Mouse (Mus musculus) forebrain, embryonic 14.5 days (tissue): ENCODE measurements around the gene Arid3a. TPM values are rescaled to one million over a fixed set of nuclear protein-coding genes. Genes with fewer than 3 reads are reported as not detected.
A peak's percentile ranks its signal among the peaks of the same experiment; 100 is the strongest.
"Not testable (repeated sequence)": the region's sequence is repeated elsewhere in the genome, so short reads cannot be mapped to it uniquely, and the experiment has no call there.

Experiments
- ATAC-seq: fragments of 200-750 bp; cut with Nextera tagmentation; 2 replicates; pipeline ENCODE4 v1.8.0; 2017; ENCODE audit warnings: mild to moderate bottlenecking, moderate library complexity
- DNase-seq: peaks from one replicate; pipeline ENCODE4 v3.0.0-alpha.2; 2015; ENCODE audit warnings: low spot score
- H3K27ac ChIP-seq: fragments of 300-500 bp; sonication (generic); 2 replicates; pipeline ENCODE4 v1.5.1; 2014; ENCODE audit warnings: low read depth, mild to moderate bottlenecking, control low read depth, low read length, moderate library complexity
- H3K27me3 ChIP-seq: fragments of 300-500 bp; sonication (generic); replicated peaks from 2 replicates; pipeline ENCODE4 v1.6.1; 2014; ENCODE audit warnings: low read length, control low read depth, mixed read lengths; ENCODE audit not compliant: control insufficient read depth, insufficient read depth
- H3K36me3 ChIP-seq: fragments of 300-500 bp; sonication (generic); 2 replicates; pipeline ENCODE4 v1.6.1; 2014; ENCODE audit warnings: low read length, control low read depth; ENCODE audit not compliant: control insufficient read depth, insufficient read depth
- H3K4me1 ChIP-seq: fragments of 300-500 bp; sonication (generic); 2 replicates; pipeline ENCODE4 v1.6.1; 2014; ENCODE audit warnings: antibody characterized with exemption, low read length, control low read depth; ENCODE audit not compliant: control insufficient read depth, insufficient read depth
- H3K4me2 ChIP-seq: fragments of 300-500 bp; sonication (generic); 2 replicates; pipeline ENCODE4 v1.6.1; 2014; ENCODE audit warnings: mild to moderate bottlenecking, control low read depth, low read length
- H3K4me3 ChIP-seq: fragments of 300-500 bp; sonication (generic); 2 replicates; pipeline ENCODE4 v1.5.1; 2014; ENCODE audit warnings: low read depth, low read length, control low read depth
- H3K9ac ChIP-seq: fragments of 300-500 bp; sonication (generic); 2 replicates; pipeline ENCODE4 v1.6.1; 2014; ENCODE audit warnings: mild to moderate bottlenecking, low read length, control low read depth, moderate library complexity
- H3K9me3 ChIP-seq: fragments of 300-500 bp; sonication (generic); replicated peaks from 2 replicates; pipeline ENCODE4 v1.6.1; 2016; ENCODE audit warnings: low read length, control low read depth, mixed read lengths; ENCODE audit not compliant: control insufficient read depth
- WGBS: fragments of 180-500 bp; shearing (Covaris S2); extraction: QIAGEN DNeasy Blood & Tissue Kit; methylation state at CpG from one replicate; pipeline ENCODE4 v1.1.7; 2014; 5-methylcytosine and 5-hydroxymethylcytosine counted together
- polyA plus RNA-seq: library from polyadenylated mRNA; unstranded; fragments of >200 nt; fragmentation: Nextera tagmentation; extraction: Ambion mirVana; gene quantifications from 2 replicates; pipeline ENCODE4 v1.2.1, GENCODE M21; 2014

The Arid3a gene
- polyA plus RNA-seq, 1 experiment from 2014 or later: 1.1 TPM

GRCm38 (mm10) chr10:79946752-79947322 lies 20.0 kb downstream of the Arid3a start:
- H3K9me3 ChIP-seq: no peaks in the 10 kb centered on the region
- WGBS: 21% methylated on average over 7 of the region's 7 CpGs
- no peak overlapping the region for H3K4me3 ChIP-seq
- H3K36me3 ChIP-seq: peaks cover 27% of the 10 kb centered on the region
- H3K27me3 ChIP-seq: no peaks in the 10 kb centered on the region
- H3K27ac ChIP-seq: no peak overlapping the region
- H3K9ac ChIP-seq: no peak overlapping the region
- no peak overlapping the region for H3K4me2 ChIP-seq
- DNase-seq (no peak), ATAC-seq (no peak)
- H3K4me1 ChIP-seq: peaks cover 3% of the 10 kb centered on the region; the same call in 1 of the 2 replicates

- Histone ChIP-seq H3K27ac (no peak overlapping the region), H3K4me2 (no peak overlapping the region), H3K27me3 (no peaks in the 10 kb centered on the region), H3K4me3 (no peak overlapping the region), H3K36me3 (peaks cover 28% of the 10 kb centered on the region), H3K9ac (no peak overlapping the region), H3K9me3 (no peaks in the 10 kb centered on the region), H3K4me1 (peaks cover 3% of the 10 kb centered on the region; the same call in 1 of the 2 replicates)
- WGBS: 85% methylated on average over 6 of the region's 6 CpGs
- no peak for ATAC-seq
- DNase-seq: no peak
Observed at GRCm38 (mm10) chr10:79947502-79947901, 20.7 kb downstream of the Arid3a start.

DNA sequence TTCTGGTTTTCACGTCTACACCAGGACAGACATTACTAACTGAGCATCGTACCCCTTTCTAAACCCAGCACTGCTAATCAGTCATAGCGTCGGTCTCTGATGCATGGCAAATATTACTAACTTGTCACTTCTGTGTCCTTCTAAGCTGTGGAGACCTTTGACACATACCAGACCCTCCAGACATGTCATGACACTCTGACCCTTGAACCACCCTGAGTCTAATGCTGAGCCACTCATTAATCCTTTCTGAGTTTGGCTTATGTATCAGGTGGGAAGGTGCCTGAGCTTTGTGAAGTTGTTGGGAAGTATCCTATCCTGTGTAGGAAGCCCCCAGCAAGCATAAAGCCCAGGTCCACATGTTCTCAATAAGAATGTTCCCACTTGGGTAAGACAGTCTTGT lies 23.0 kb downstream of the Arid3a start:
- Histone ChIP-seq H3K27me3 (no peaks in the 10 kb centered on the region), H3K4me1 (peaks cover 3% of the 10 kb centered on the region; the same call in 1 of the 2 replicates), H3K4me3 (no peak overlapping the region), H3K9me3 (no peaks in the 10 kb centered on the region), H3K4me2 (no peak overlapping the region), H3K36me3 (peaks cover 38% of the 10 kb centered on the region), H3K27ac (no peak overlapping the region), H3K9ac (no peak overlapping the region)
- 96% methylated on average over 4 of the region's 4 CpGs for WGBS
- no peak for ATAC-seq
- DNase-seq: no peak

DNA sequence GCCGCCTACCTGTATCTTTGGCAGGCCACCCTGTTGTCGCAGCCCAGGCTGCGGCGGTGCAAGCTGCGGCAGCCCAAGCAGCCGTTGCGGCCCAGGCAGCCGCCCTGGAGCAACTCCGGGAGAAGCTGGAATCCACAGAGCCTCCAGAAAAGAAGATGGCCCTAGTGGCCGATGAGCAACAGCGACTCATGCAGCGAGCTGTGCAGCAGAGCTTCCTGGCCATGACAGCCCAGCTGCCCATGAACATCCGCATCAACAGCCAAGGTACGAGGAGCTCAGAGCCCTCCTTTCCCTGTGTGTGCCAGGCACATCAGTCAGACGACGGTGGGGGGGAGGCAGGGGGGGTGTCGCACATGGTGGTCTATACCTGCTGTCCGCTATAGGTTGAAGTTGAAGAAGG lies 23.8 kb downstream of the Arid3a start:
- peaks cover 38% of the 10 kb centered on the region for H3K36me3 ChIP-seq
- WGBS: 85% methylated on average over 18 of the region's 18 CpGs
- ATAC-seq (no peak), DNase-seq (no peak)
- H3K9ac ChIP-seq: no peak overlapping the region
- no peaks in the 10 kb centered on the region for H3K9me3 ChIP-seq
- H3K27ac ChIP-seq: no peak overlapping the region
- H3K4me1 ChIP-seq: peaks cover 3% of the 10 kb centered on the region; the same call in 1 of the 2 replicates
- no peaks in the 10 kb centered on the region for H3K27me3 ChIP-seq
- H3K4me2 ChIP-seq: no peak overlapping the region
- H3K4me3 ChIP-seq: no peak overlapping the region

GRCm38 (mm10) chr10:79953946-79954345 lies 27.1 kb downstream of the Arid3a start:
- Histone ChIP-seq H3K4me1 (no peaks in the 10 kb centered on the region), H3K9me3 (no peaks in the 10 kb centered on the region), H3K36me3 (peaks cover 37% of the 10 kb centered on the region), H3K27me3 (no peaks in the 10 kb centered on the region), H3K27ac (no peak overlapping the region), H3K4me2 (no peak overlapping the region), H3K4me3 (no peak overlapping the region), H3K9ac (no peak overlapping the region)
- no peak for ATAC-seq
- DNase-seq: no peak
- WGBS: 84% methylated on average over 6 of the region's 6 CpGs

DNA sequence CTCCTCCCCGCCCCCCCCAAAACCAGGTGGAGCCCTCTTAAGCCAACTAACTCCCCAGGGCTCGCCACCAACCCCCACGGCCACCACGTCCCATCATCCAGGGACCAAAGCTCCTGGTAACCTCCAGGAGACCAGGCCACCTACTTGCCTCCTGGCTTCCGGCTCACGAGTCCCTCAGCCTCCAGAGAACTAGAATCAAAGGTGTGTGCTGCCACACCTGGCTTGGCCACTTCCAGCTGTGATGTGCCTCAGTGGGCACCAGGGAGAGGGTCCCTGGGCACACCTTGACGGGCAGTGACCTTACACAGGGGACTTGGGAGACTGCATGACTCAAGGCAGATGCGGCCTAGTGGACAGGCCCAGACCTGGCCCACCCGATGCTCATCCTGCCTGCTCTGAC lies 28.8 kb downstream of the Arid3a start:
- no peak overlapping the region for H3K27ac ChIP-seq
- no peaks in the 10 kb centered on the region for H3K9me3 ChIP-seq
- H3K4me1 ChIP-seq: peaks cover 2% of the 10 kb centered on the region; the same call in 1 of the 2 replicates
- no peak overlapping the region for H3K4me2 ChIP-seq
- H3K9ac ChIP-seq: peak overlapping the region; percentile 29
- no peak overlapping the region for H3K4me3 ChIP-seq
- H3K27me3 ChIP-seq: no peaks in the 10 kb centered on the region
- DNase-seq (no peak), ATAC-seq (no peak)
- WGBS: 78% methylated on average over 9 of the region's 9 CpGs
- H3K36me3 ChIP-seq: peaks cover 23% of the 10 kb centered on the region

DNA sequence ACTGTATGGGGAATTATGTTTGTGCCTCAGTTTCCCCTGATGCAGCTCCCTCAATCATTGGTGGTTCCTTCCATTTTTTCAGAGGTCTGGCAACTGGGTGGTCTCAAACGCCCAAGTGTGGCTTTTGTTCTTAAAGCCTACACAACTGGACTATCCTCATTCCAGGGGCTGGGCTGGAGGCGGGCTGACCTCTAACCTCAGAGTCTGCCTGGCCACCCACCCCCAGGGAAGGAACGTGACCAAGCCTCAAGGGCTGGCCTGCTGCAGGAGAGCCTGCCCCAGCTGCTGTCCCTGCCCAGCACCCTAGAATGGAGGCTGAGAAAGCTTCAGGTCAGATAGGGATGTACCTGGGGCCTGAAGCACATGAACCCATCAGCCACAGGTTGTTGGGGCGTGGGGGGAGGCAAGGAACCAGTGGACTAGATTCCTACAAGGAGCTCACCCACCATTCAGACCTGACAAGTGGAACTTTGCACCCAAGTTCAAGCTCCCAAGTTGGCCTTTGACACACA lies 29.9 kb downstream of the Arid3a start:
- H3K9me3 ChIP-seq: no peaks in the 10 kb centered on the region
- 23% methylated on average over 4 of the region's 4 CpGs for WGBS

GRCm38 (mm10) chr10:79958140-79958816 lies 31.4 kb downstream of the Arid3a start:
- H3K36me3 ChIP-seq: peaks cover 20% of the 10 kb centered on the region
- ATAC-seq: no peak
- peaks cover 6% of the 10 kb centered on the region; the same call in 1 of the 2 replicates for H3K4me1 ChIP-seq
- H3K9me3 ChIP-seq: no peaks in the 10 kb centered on the region
- WGBS: 17% methylated on average over 21 of the region's 21 CpGs
- no peak overlapping the region for H3K9ac ChIP-seq
- H3K27ac ChIP-seq: no peak overlapping the region
- no peaks in the 10 kb centered on the region for H3K27me3 ChIP-seq
- H3K4me3 ChIP-seq: no peak overlapping the region
- H3K4me2 ChIP-seq: no peak overlapping the region
- DNase-seq: peak; percentile 62

More for the DNA sequence above, 29.9 kb downstream of the Arid3a start:
- no peak overlapping the region for H3K9ac ChIP-seq
- ATAC-seq (no peak), DNase-seq (no peak)
- H3K27me3 ChIP-seq: no peaks in the 10 kb centered on the region
- no peak overlapping the region for H3K27ac ChIP-seq
- no peak overlapping the region for H3K4me3 ChIP-seq
- H3K4me1 ChIP-seq: peaks cover 6% of the 10 kb centered on the region; the same call in 1 of the 2 replicates
- H3K36me3 ChIP-seq: peaks cover 16% of the 10 kb centered on the region
- H3K4me2 ChIP-seq: no peak overlapping the region

- not testable (repeated sequence) for H3K9ac ChIP-seq, H3K9me3 ChIP-seq, H3K4me3 ChIP-seq, DNase-seq, H3K4me1 ChIP-seq, H3K27ac ChIP-seq, H3K27me3 ChIP-seq
- Histone ChIP-seq H3K36me3 (peaks cover 29% of the 10 kb centered on the region), H3K4me2 (peak overlapping the region; percentile 86; the same call in 1 of the 2 replicates)
- ATAC-seq: peak; percentile 36; the same call in 1 of the 2 replicates
- 34% methylated on average over 10 of the region's 10 CpGs for WGBS
Observed at GRCm38 (mm10) chr10:79959412-79959811, 32.6 kb downstream of the Arid3a start.
